Mouse (Mus musculus): Measurements from ENCODE around the gene Nkx3-2. TPM values are rescaled to one million over a fixed set of nuclear protein-coding genes. Genes with fewer than 3 reads are reported as not detected.

Gene Nkx3-2
- polyA plus RNA-seq (2015; fragmentation: Nextera tagmentation; extraction: Ambion mirVana): 6.3 and 10.4 TPM in 2 replicates

DNA sequence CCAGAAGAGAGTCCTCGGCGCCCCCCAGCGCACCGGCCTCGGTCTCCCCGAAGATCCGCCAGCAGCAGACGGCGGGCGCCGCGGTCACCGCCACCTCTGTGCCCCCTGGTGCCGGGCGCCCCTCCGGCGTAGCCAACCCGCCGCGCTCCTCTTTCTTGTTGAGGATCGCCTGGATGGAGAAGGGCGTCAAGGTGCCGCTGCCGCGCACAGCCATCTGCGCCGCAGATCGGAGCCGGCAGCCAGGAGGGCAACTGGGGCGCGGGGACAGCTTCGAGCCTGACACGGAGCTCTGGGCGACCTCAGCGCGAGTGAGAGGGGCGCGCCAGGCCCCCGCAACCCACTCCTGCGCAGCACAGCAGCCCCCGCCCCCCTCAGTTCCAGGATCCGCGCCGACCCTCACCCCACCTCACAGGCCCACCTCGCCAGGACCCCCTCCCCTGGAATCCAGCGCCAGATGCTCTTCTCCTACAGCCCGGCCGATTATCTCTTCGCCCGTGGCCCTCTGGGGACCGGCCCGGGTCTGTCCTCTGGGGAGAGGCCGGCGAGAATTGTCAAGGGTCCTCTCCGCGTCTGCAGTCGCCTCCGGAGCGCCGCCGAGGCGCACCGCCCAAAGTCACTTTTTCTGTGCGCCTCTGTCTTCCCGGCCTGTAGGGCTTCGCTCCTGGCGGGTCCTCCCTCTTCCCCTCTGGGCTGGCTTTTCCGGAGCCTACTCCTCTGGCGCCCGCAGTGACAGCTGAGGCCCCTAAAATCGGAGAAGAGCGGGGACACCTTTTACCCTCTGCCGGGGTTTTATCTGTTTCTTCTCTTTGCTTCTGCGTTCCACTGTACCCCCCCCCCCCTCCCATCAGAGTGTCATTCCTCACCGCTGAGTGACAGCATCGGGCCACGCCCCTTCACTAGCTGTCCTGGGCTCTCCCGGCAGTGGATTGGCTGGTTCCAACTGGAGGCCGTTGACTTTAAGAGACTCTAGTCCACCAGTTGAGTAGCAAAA lies at the start of gene Nkx3-2:
Gene Nkx3-2, minus strand, starts transcription at position 771 of the 991 bp plus-strand sequence.

Other genes starting within 250 kb of the Nkx3-2 start
- gene Rab28, start 56.3 kb downstream of the Nkx3-2 start, polyA plus RNA-seq (2015; fragmentation: Nextera tagmentation; extraction: Ambion mirVana): 57.5 and 73.5 TPM in 2 replicates
- gene Bod1l, start 79.8 kb upstream of the Nkx3-2 start, polyA plus RNA-seq (2015; fragmentation: Nextera tagmentation; extraction: Ambion mirVana): 19.2 and 20.3 TPM in 2 replicates